Mouse (Mus musculus): ENCODE data around the gene Trip11. TPM values are rescaled to one million over a fixed set of nuclear protein-coding genes. Genes with fewer than 3 reads are reported as not detected.
A peak's percentile ranks its signal among the peaks of the same experiment; 100 is the strongest.
"Not testable (repeated sequence)": the region's sequence is repeated elsewhere in the genome, so short reads cannot be mapped to it uniquely, and the experiment has no call there.

Trip11 gene
- polyA plus RNA-seq (2015; fragmentation: Nextera tagmentation; extraction: Ambion mirVana): 8.1 and 12.0 TPM in 2 replicates

- Histone ChIP-seq H3K27me3 (ENCODE audit: insufficient read depth, low read length) (no peaks in the 10 kb centered on the region), H3K4me1 (ENCODE audit: insufficient read depth) (peaks cover 21% of the 10 kb centered on the region), H3K4me2 (ENCODE audit: low read depth, low read length) (peak within 1 kb of the TSS; percentile 80), H3K27ac (ENCODE audit: low read depth) (peak within 1 kb of the TSS; percentile 85), H3K9me3 (ENCODE audit: low read length) (no peaks in the 10 kb centered on the region), H3K36me3 (replicated peaks; ENCODE audit: insufficient read depth, low read length) (peaks cover 8% of the 10 kb centered on the region), H3K9ac (replicated peaks) (peak within 1 kb of the TSS; percentile 81), H3K4me3 (ENCODE audit: low read depth, low read length) (peak within 1 kb of the TSS; percentile 74)
- ATAC-seq: peak; percentile 97
- peak; percentile 90 for DNase-seq
- no peak for TF ChIP-seq CTCF (IDR thresholded peaks at IDR 0.05; ENCODE audit: low read depth)
- TF ChIP-seq EP300 (IDR thresholded peaks at IDR 0.05; ENCODE audit: low read depth): no peak
- WGBS (ENCODE audit: insufficient replicate concordance): under 1% methylated on average over 62 of the region's 69 CpGs
Measured at GRCm38 (mm10) chr12:101912626-101913490, at the start of gene Trip11. Gene Trip11 (minus strand): TSS chr12:101913267.

GRCm38 (mm10) chr12:101958960-101959780 is 46.1 kb upstream of the Trip11 start:
- Histone ChIP-seq H3K4me2 (ENCODE audit: low read depth, low read length) (peak overlapping the region; percentile 84), H3K27ac (ENCODE audit: low read depth) (peak overlapping the region; percentile 61; the same call in 1 of the 2 replicates), H3K4me1 (ENCODE audit: insufficient read depth) (peaks cover 11% of the 10 kb centered on the region), H3K4me3 (ENCODE audit: low read depth, low read length) (peak overlapping the region; percentile 36; the same call in 1 of the 2 replicates), H3K9ac (replicated peaks) (0 out of 2 replicates have a peak overlapping the region, but pooled peaks have one; percentile 0)
- not testable (repeated sequence) for DNase-seq; H3K9me3 ChIP-seq (ENCODE audit: low read length); ATAC-seq; H3K27me3 ChIP-seq (ENCODE audit: insufficient read depth, low read length); H3K36me3 ChIP-seq (replicated peaks; ENCODE audit: insufficient read depth, low read length)
- 73% methylated on average over 5 of the region's 5 CpGs for WGBS (ENCODE audit: insufficient replicate concordance)

- H3K9me3 ChIP-seq (ENCODE audit: low read length): no peaks in the 10 kb centered on the region
- H3K27ac ChIP-seq (ENCODE audit: low read depth): peak overlapping the region; percentile 61
- H3K9ac ChIP-seq (replicated peaks): 0 out of 2 replicates have a peak overlapping the region, but pooled peaks have one; percentile 0
- peak overlapping the region; percentile 36 for H3K4me3 ChIP-seq (ENCODE audit: low read depth, low read length)
- H3K27me3 ChIP-seq (ENCODE audit: insufficient read depth, low read length): no peaks in the 10 kb centered on the region
- 28% methylated on average over 9 of the region's 9 CpGs for WGBS (ENCODE audit: insufficient replicate concordance)
- no peaks in the 10 kb centered on the region for H3K36me3 ChIP-seq (replicated peaks; ENCODE audit: insufficient read depth, low read length)
- peaks cover 11% of the 10 kb centered on the region for H3K4me1 ChIP-seq (ENCODE audit: insufficient read depth)
- ATAC-seq: no peak
- DNase-seq: no peak
- H3K4me2 ChIP-seq (ENCODE audit: low read depth, low read length): peak overlapping the region; percentile 84
- TF ChIP-seq CTCF (IDR thresholded peaks at IDR 0.05; ENCODE audit: low read depth) (no peak), EP300 (IDR thresholded peaks at IDR 0.05; ENCODE audit: low read depth) (no peak)
Measured at GRCm38 (mm10) chr12:101958556-101958955, 45.5 kb upstream of the Trip11 start.

DNA sequence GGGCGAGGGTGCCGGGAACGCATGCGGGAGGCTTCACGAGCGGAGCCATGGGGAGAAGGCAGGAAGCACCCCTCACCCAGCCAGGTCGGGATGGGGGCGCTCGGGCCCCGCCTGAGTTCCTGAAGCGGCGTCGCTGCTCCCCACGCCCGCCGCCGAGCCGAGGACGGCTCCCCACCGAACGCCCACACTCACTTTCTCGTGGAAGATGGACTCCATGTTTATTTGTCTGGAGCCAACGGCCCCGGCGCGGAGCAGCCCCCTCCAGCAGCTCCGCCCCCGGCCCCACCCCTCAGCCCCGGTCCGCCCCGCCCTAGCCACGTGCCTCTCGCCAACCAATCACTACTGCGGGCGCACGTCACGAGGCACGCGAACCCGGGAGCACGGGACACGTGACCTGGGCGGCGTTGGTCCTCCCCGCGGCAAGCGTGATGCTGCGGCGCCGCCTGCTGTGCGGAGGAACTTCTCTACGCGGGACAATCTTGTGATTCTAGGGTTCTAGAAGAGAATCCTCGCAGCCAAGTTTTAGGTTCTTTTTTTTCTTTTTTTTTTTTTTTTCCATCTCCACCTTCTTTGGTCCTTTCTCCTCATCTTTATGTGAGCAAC is 45.0 kb upstream of the Trip11 start, which contains the start of gene Atxn3:
Gene Atxn3, minus strand, starts transcription at position 305 of the 603 bp plus-strand sequence.
- no peaks in the 10 kb centered on the region for H3K36me3 ChIP-seq (replicated peaks; ENCODE audit: insufficient read depth, low read length)
- H3K27me3 ChIP-seq (ENCODE audit: insufficient read depth, low read length): no peaks in the 10 kb centered on the region
- peak; percentile 99 for DNase-seq
- H3K9ac ChIP-seq (replicated peaks): peak within 1 kb of the TSS; percentile 90
- peak within 1 kb of the TSS; percentile 84 for H3K4me2 ChIP-seq (ENCODE audit: low read depth, low read length)
- H3K27ac ChIP-seq (ENCODE audit: low read depth): peak within 1 kb of the TSS; percentile 86
- peak within 1 kb of the TSS; percentile 91 for H3K4me3 ChIP-seq (ENCODE audit: low read depth, low read length)
- peak; percentile 100 for ATAC-seq
- no peak for TF ChIP-seq EP300 (IDR thresholded peaks at IDR 0.05; ENCODE audit: low read depth)
- peak; percentile 92 for TF ChIP-seq CTCF (IDR thresholded peaks at IDR 0.05; ENCODE audit: low read depth)
- under 1% methylated on average over 51 of the region's 54 CpGs for WGBS (ENCODE audit: insufficient replicate concordance)
- peaks cover 11% of the 10 kb centered on the region for H3K4me1 ChIP-seq (ENCODE audit: insufficient read depth)
- no peaks in the 10 kb centered on the region for H3K9me3 ChIP-seq (ENCODE audit: low read length)

- Histone ChIP-seq H3K27ac (ENCODE audit: low read depth) (peak overlapping the region; percentile 86), H3K9ac (replicated peaks) (peak overlapping the region; percentile 90), H3K36me3 (replicated peaks; ENCODE audit: insufficient read depth, low read length) (no peaks in the 10 kb centered on the region), H3K4me1 (ENCODE audit: insufficient read depth) (peaks cover 11% of the 10 kb centered on the region), H3K27me3 (ENCODE audit: insufficient read depth, low read length) (no peaks in the 10 kb centered on the region), H3K9me3 (ENCODE audit: low read length) (no peaks in the 10 kb centered on the region), H3K4me2 (ENCODE audit: low read depth, low read length) (peak overlapping the region; percentile 84), H3K4me3 (ENCODE audit: low read depth, low read length) (peak overlapping the region; percentile 91)
- peak; percentile 10; the same call in 1 of the 2 replicates for ATAC-seq
- TF ChIP-seq EP300 (IDR thresholded peaks at IDR 0.05; ENCODE audit: low read depth): no peak
- no peak for TF ChIP-seq CTCF (IDR thresholded peaks at IDR 0.05; ENCODE audit: low read depth)
- DNase-seq: no peak
- WGBS (ENCODE audit: insufficient replicate concordance): 8% methylated on average over 25 of the region's 26 CpGs
Measured at GRCm38 (mm10) chr12:101957079-101957941, 44.2 kb upstream of the Trip11 start.

DNA sequence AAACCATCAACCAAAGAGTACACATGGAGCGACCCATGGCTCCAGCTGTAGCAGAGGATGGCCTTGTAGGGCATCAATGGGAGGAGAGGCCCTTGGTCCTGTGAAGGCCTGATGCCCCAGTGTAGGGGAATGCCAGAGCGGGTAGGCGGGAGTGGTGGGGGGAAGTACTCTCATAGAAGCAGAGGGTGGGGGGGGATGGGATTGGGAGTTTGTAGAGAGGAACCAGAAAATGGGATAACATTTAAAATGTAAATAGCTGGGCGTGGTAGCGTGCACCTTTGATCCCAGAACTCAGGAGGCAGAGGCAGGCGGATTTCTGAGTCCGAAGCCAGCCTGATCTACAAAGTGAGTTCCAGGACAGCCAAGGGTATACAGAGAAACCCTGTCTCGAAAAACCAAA is 42.8 kb upstream of the Trip11 start:
- not testable (repeated sequence) for H3K4me2 ChIP-seq (ENCODE audit: low read depth, low read length); H3K27ac ChIP-seq (ENCODE audit: low read depth); H3K27me3 ChIP-seq (ENCODE audit: insufficient read depth, low read length); H3K9ac ChIP-seq (replicated peaks); H3K4me3 ChIP-seq (ENCODE audit: low read depth, low read length); DNase-seq; H3K9me3 ChIP-seq (ENCODE audit: low read length); H3K36me3 ChIP-seq (replicated peaks; ENCODE audit: insufficient read depth, low read length); ATAC-seq
- peaks cover 11% of the 10 kb centered on the region for H3K4me1 ChIP-seq (ENCODE audit: insufficient read depth)
- 95% methylated on average over 8 of the region's 8 CpGs for WGBS (ENCODE audit: insufficient replicate concordance)

Measured in liver, postnatal 0 days (tissue).